Mouse (Mus musculus) embryonic facial prominence, embryonic 11.5 days (tissue): ENCODE measurements around the gene Gm7029. TPM values are rescaled to one million over a fixed set of nuclear protein-coding genes. Genes with fewer than 3 reads are reported as not detected.
"Not testable (repeated sequence)": the region's sequence is repeated elsewhere in the genome, so short reads cannot be mapped to it uniquely, and the experiment has no call there.

Experiments
- ATAC-seq: fragments of 200-750 bp; cut with Nextera tagmentation; replicated peaks from 2 replicates; pipeline ENCODE4 v1.8.0; 2017; ENCODE audit warnings: low read depth; ENCODE audit not compliant: insufficient number of reproducible peaks, low FRiP score, low TSS enrichment
- DNase-seq: peaks from one replicate; pipeline ENCODE4 v3.0.0-alpha.2; 2015; ENCODE audit warnings: low spot score
- H3K27ac ChIP-seq: fragments of 300-500 bp; sonication (generic); replicated peaks from 2 replicates; pipeline ENCODE4 v1.5.1; 2014; ENCODE audit warnings: mild to moderate bottlenecking, low read depth, low read length, control low read depth
- H3K27me3 ChIP-seq: fragments of 300-500 bp; sonication (generic); 2 replicates; pipeline ENCODE4 v1.6.1; 2014; ENCODE audit warnings: mild to moderate bottlenecking, low read length, moderate library complexity, mixed read lengths; ENCODE audit not compliant: control insufficient read depth, insufficient read depth
- H3K36me3 ChIP-seq: fragments of 300-500 bp; sonication (generic); replicated peaks from 2 replicates; pipeline ENCODE4 v1.6.1; 2014; ENCODE audit warnings: low read depth, mild to moderate bottlenecking, low read length, moderate library complexity, mixed read lengths; ENCODE audit not compliant: control insufficient read depth, insufficient read depth
- H3K4me1 ChIP-seq: fragments of 300-500 bp; sonication (generic); 2 replicates; pipeline ENCODE4 v1.6.1; 2014; ENCODE audit warnings: low read length, mixed read lengths; ENCODE audit not compliant: control insufficient read depth, insufficient read depth
- H3K4me2 ChIP-seq: fragments of 300-500 bp; sonication (generic); 2 replicates; pipeline ENCODE4 v1.6.1; 2014; ENCODE audit warnings: low read depth, mild to moderate bottlenecking, control low read depth, low read length, moderate library complexity
- H3K4me3 ChIP-seq: fragments of 300-500 bp; sonication (generic); 2 replicates; pipeline ENCODE4 v1.5.1; 2014; ENCODE audit warnings: low read depth, low read length, control low read depth
- H3K9ac ChIP-seq: fragments of 300-500 bp; sonication (generic); replicated peaks from 2 replicates; pipeline ENCODE4 v1.6.1; 2014; ENCODE audit warnings: mild to moderate bottlenecking, control low read depth, low read length
- H3K9me3 ChIP-seq: fragments of 300-500 bp; sonication (generic); replicated peaks from 2 replicates; pipeline ENCODE4 v1.6.1; 2016; ENCODE audit warnings: mild to moderate bottlenecking, low read length, inconsistent platforms, mixed read lengths; ENCODE audit not compliant: control insufficient read depth
- WGBS: fragments of 180-500 bp; shearing (Covaris S2); extraction: QIAGEN DNeasy Blood & Tissue Kit; methylation state at CpG from one replicate; pipeline ENCODE4 v1.1.7; 2014; 5-methylcytosine and 5-hydroxymethylcytosine counted together
- polyA plus RNA-seq: library from polyadenylated mRNA; unstranded; fragments of >200 nt; fragmentation: Nextera tagmentation; extraction: Ambion mirVana; gene quantifications from 2 replicates; pipeline ENCODE4 v1.2.1, GENCODE M21; 2014

Gm7029 gene
- polyA plus RNA-seq, 1 experiment from 2014 or later, result not detected

DNA sequence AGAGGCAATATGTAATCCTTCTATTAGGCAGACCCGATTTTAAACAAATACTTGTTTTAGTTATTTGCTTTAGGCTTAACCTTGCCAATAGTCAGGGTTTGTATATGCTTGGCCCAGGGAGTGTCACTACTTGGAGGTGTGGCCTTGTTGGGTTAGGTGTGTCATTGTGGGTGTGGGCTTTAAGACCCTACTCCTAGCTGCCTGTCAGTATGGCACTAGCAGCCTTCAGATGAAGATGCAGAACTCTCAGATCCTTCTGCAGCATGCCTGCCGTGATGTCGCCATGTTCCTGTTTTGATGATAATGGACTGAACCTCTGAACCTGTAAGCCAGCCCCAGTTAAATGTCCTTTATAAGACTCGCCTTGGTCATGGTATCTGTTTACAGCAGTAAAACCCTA, 19.4 kb downstream of the Gm7029 start:
- not testable (repeated sequence) for H3K4me1 ChIP-seq, H3K27ac ChIP-seq, H3K9me3 ChIP-seq, ATAC-seq, H3K4me2 ChIP-seq, H3K36me3 ChIP-seq, H3K4me3 ChIP-seq, H3K27me3 ChIP-seq, H3K9ac ChIP-seq, DNase-seq
- WGBS, result 75% methylated on average over 4 of the region's 4 CpGs

DNA sequence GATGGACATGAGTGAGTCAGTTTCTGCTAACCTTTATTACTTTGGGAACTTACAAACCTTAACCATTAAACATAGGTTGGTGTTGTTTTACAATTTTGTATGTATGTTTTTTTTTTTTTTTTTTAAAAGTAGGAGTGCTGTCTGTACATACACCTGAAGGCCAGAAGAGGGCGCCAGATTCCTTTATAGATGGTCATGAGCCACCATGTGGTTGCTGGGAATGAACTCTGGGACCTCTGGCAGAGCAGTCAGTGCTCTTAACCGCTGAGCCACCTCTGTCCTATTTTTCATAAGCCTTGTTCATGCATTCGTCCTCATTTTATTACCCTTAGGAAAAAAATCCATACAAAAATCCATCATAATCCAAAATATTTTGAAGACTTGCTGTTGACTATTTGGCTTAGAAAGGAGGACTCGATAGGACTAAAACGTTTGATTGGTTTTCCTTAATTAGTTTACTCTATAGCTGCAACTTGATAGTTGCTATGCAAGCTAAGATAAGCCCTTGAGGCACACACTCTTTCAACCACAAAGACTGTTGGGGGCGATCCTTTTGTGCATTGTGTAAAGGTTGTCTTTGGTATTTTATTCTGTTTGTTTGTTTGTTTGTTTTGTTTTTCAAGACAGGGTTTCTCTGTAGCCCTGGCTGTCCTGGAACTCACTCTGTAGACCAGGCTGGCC, 23.6 kb downstream of the Gm7029 start:
- H3K4me2 ChIP-seq, result no peak overlapping the region
- ATAC-seq, result no peak
- WGBS, result 43% methylated on average over 6 of the region's 6 CpGs

DNA sequence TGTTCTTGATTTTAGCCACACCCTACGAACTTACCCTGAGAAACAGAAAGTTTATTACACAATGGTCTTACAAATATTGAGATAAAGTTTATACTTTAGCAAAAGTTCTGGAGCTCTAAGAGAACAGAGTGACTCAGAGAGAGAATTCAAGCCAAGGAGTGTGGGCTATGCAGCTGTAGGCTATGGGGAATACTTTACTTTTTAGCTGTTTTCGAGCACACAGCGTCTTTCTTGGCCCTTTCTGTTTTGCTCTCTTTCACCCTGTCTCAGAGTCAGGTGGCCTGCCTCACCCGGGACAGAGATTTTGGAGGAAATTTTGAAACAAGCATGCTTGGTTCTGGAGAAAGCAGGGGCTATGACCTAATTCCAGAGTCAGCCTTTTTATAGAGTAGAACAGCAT, 24.6 kb downstream of the Gm7029 start:
- not testable (repeated sequence) for ATAC-seq, H3K27me3 ChIP-seq, H3K4me3 ChIP-seq, DNase-seq, H3K36me3 ChIP-seq, H3K9ac ChIP-seq, H3K27ac ChIP-seq, H3K4me1 ChIP-seq, H3K9me3 ChIP-seq, H3K4me2 ChIP-seq
- WGBS, result 84% methylated on average over 4 of the region's 4 CpGs

More for the DNA sequence above, 23.6 kb downstream of the Gm7029 start:
- no peak overlapping the region for H3K27ac ChIP-seq
- DNase-seq, result peak; percentile 79
- H3K36me3 ChIP-seq, result no peaks in the 10 kb centered on the region
- no peaks in the 10 kb centered on the region for H3K4me1 ChIP-seq
- H3K9ac ChIP-seq, result no peak overlapping the region
- H3K27me3 ChIP-seq, result no peaks in the 10 kb centered on the region
- H3K9me3 ChIP-seq, result no peaks in the 10 kb centered on the region
- no peak overlapping the region for H3K4me3 ChIP-seq

DNA sequence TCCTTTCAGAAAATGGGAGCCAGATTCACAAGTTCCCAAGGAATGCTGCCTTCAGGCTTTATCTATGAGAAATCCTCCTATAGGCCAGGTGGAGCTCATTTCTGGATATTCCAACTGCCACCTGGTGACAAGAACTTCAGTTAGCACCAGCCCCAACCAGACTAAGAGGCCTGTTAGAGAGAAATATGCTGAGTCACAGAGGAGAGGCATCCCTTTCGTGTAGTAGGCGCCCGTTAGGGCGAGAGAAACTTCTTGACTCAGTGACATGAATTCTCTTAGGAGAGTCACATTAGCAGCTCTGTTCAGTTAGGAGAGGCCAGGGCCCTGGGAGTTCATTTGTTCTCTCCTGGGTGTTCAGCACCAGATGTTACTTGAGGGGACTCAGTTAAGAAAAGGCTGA, 26.0 kb downstream of the Gm7029 start:
- H3K36me3 ChIP-seq, result no peaks in the 10 kb centered on the region
- no peaks in the 10 kb centered on the region for H3K27me3 ChIP-seq
- no peaks in the 10 kb centered on the region for H3K9me3 ChIP-seq
- no peak overlapping the region for H3K27ac ChIP-seq
- H3K4me2 ChIP-seq, result no peak overlapping the region
- no peak for ATAC-seq
- no peak overlapping the region for H3K4me3 ChIP-seq
- no peak for DNase-seq
- H3K9ac ChIP-seq, result no peak overlapping the region
- no peaks in the 10 kb centered on the region for H3K4me1 ChIP-seq
- 79% methylated on average over 4 of the region's 4 CpGs for WGBS

DNA sequence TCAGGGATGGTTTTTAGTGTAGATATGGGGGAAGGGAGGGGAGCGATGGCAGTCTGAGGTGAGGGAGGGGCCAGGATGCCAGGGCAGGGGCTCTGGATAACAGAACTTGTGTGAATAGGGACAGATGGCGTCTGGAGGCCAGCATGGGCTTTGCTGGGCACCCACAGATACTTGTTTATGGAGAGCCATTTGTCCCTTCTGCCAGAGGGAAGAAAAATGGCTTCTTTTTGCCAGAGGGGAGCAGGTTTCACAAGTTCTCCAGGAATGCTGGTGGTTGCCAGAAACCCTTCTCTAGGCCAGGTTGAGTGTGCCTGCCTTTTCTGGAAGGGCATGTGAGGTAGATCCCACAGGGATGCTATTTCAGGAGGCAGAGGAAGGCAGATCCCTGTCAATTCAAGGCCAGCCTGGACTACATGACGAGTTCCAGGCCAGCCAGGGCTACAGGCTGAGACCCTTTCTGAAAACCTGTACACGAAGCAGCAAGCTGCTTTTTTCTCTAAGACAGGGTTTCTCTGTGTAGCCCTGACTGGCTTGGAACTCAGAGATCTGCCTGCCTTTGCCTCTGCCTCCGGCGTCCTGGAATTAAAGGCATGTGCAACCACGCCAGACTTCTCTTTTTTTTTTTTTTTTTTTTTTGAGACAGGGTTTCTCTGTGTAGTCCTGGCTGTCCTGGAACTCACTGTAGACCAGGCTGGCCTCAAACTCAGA, 26.8 kb downstream of the Gm7029 start:
- H3K4me2 ChIP-seq, result no peak overlapping the region
- H3K27ac ChIP-seq, result no peak overlapping the region
- H3K9ac ChIP-seq, result no peak overlapping the region
- no peaks in the 10 kb centered on the region for H3K27me3 ChIP-seq
- H3K36me3 ChIP-seq, result no peaks in the 10 kb centered on the region
- H3K9me3 ChIP-seq, result no peaks in the 10 kb centered on the region
- ATAC-seq, result no peak
- H3K4me3 ChIP-seq, result no peak overlapping the region
- H3K4me1 ChIP-seq, result no peaks in the 10 kb centered on the region
- no peak for DNase-seq
- WGBS, result 69% methylated on average over 7 of the region's 7 CpGs

DNA sequence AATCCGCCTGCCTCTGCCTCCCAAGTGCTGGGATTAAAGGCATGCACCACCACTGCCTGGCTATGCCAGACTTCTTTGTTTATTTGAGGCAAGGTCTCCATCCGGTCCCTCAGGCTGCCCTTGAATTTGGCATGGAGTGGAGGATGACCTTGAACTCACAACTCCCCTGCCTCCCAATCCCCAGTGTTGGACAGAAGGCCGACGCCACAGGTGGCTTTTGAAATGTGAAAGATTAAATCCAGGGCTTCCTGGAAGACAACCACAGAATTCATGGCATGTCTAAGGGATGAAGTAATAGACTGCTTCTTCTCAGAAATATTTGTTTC, 27.3 kb downstream of the Gm7029 start:
- 81% methylated on average over 4 of the region's 4 CpGs for WGBS
- H3K9me3 ChIP-seq, result no peaks in the 10 kb centered on the region
- H3K36me3 ChIP-seq, result no peaks in the 10 kb centered on the region
- no peaks in the 10 kb centered on the region for H3K27me3 ChIP-seq
- H3K4me1 ChIP-seq, result no peaks in the 10 kb centered on the region
- DNase-seq, result no peak
- no peak for ATAC-seq
- no peak overlapping the region for H3K9ac ChIP-seq
- no peak overlapping the region for H3K27ac ChIP-seq
- no peak overlapping the region for H3K4me2 ChIP-seq
- no peak overlapping the region for H3K4me3 ChIP-seq

DNA sequence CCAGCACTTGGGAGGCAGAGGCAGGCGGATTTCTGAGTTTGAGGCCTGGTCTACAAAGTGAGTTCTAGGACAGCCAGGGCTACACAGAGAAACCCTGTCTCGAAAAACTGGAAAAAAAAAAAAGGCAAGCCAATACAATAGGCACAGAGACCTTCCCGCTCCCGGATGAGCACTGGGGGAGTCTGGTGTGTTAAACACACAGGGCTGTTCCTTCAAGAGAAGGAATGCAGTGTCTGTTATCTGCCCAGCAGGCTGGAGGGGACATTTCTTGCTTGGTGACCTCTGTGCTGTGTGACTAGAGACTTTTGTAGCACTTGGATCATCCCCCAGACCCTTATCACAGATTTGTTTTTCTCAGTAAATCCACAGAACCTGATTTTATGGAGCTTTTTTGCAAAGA, 28.0 kb downstream of the Gm7029 start:
- no peak overlapping the region for H3K4me3 ChIP-seq
- no peaks in the 10 kb centered on the region for H3K27me3 ChIP-seq
- no peaks in the 10 kb centered on the region for H3K36me3 ChIP-seq
- no peaks in the 10 kb centered on the region for H3K4me1 ChIP-seq
- H3K9ac ChIP-seq, result no peak overlapping the region
- no peaks in the 10 kb centered on the region for H3K9me3 ChIP-seq
- no peak overlapping the region for H3K4me2 ChIP-seq
- whole genome bisulfite sequencing, result 61% methylated on average over 4 of the region's 4 CpGs
- no peak overlapping the region for H3K27ac ChIP-seq
- no peak for DNase-seq
- ATAC-seq, result no peak

DNA sequence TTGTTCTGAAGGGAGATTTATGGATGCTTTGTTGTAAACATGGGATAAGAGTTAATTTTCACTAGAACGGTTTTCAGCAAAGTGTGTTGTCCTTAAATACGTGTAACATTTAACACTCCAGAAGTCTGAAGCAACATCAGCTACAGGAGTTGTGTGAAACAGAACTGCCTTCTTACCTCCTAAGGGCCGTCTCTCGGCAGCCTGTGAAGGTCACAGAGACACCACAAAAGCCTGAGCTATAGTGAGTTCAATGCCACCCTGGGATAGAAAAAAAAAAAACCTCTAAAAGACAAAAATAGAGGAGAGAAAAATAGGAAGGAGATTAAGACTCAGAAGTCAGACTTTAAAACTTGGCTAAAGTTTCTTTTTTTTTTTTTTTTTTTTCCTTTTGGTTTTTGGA, 28.4 kb downstream of the Gm7029 start:
- Histone ChIP-seq H3K9ac (no peak overlapping the region), H3K36me3 (no peaks in the 10 kb centered on the region), H3K27ac (no peak overlapping the region), H3K27me3 (no peaks in the 10 kb centered on the region; the same call in 1 of the 2 replicates), H3K4me3 (no peak overlapping the region), H3K9me3 (no peaks in the 10 kb centered on the region), H3K4me2 (no peak overlapping the region), H3K4me1 (no peaks in the 10 kb centered on the region)
- ATAC-seq (no peak), DNase-seq (no peak)
- WGBS, result 85% methylated on average over 4 of the region's 4 CpGs
